Mouse (Mus musculus) lung, adult 2 months (tissue): ENCODE measurements around the gene Dap. TPM values are rescaled to one million over a fixed set of nuclear protein-coding genes. Genes with fewer than 3 reads are reported as not detected.

Source experiments
- DNase-seq: peaks from one replicate; pipeline ENCODE4 v3.0.0; 2022
- H3K4me1 ChIP-seq: fragments of 200-500 bp; 2 replicates; pipeline ENCODE4 v1.6.1; 2011; ENCODE audit warnings: low read length; ENCODE audit not compliant: control insufficient read depth, insufficient read depth
- H3K4me3 ChIP-seq: fragments of 200-500 bp; replicated peaks from 2 replicates; pipeline ENCODE3; 2011; ENCODE audit warnings: low read depth, mild to moderate bottlenecking, control low read depth, low read length; ENCODE audit errors: extremely low read depth
- CTCF ChIP-seq: fragments of 200-500 bp; IDR thresholded peaks from 2 replicates; pipeline ENCODE4 v1.5.1; 2011; ENCODE audit warnings: mild to moderate bottlenecking, low read length, control low read depth; ENCODE audit not compliant: insufficient read depth
- POLR2A ChIP-seq: fragments of 200-500 bp; IDR thresholded peaks from 2 replicates; pipeline ENCODE4 v1.6.1; 2011; ENCODE audit warnings: low read depth, mild to moderate bottlenecking, control low read depth, low read length, borderline replicate concordance; ENCODE audit errors: extremely low read depth
- WGBS: fragments of 180-500 bp; shearing (Covaris S2); methylation state at CpG from one replicate; pipeline ENCODE4 v1.1.7; 2018; 5-methylcytosine and 5-hydroxymethylcytosine counted together
- polyA plus RNA-seq: library from polyadenylated mRNA; depleted of rRNA; stranded (reverse); fragments of >200 nt; gene quantifications from 2 replicates; pipeline ENCODE4 v1.2.3, GENCODE M21; 2012; rRNA removed

The Dap gene
- polyA plus RNA-seq, 1 experiment = 54.3 TPM

DNA sequence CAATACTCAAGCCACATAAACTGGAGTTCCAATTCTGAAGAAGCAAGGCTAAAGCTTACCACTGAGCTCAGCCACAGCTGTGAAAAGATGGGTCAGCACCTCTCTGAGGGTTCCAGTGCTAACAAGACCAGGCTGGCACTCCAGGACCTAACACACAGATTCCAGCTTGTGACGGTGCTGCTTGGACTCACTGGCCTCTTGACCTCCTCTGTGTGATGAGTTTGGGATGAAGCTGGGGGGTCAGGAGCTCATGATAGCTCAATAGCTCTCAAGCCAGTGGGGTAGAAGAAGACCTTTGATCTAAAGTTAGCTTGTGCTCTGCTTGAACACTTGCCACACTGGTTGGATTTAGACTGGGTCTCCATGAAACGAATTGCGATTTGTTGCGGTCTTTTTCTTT, 82.6 kb downstream of the Dap start:
- no peak for DNase-seq
- TF ChIP-seq POLR2A = no peak
- no peak for TF ChIP-seq CTCF
- Histone ChIP-seq H3K4me3 (no peak overlapping the region), H3K4me1 (peaks cover 9% of the 10 kb centered on the region)
- WGBS = 89% methylated on average over 4 of the region's 4 CpGs

DNA sequence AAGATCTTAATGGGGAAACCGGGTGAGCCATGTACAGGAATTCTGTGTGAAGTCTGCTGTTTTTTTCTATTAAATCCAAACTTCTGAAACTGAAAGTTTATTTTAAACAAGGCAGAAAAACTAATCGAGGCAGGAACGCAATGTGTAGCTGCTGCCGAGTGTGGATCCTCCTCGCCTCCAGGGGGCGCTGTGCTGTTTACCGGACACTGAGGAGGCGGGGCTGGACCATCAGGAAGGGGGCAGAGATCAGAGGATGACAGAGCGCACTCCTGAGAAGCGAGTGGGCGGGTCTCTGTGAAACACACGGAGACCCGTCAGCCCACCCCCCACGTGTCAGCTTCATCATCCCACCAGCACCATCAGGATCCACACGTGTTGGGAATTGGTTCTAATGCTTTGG, 85.4 kb downstream of the Dap start:
- no peaks in the 10 kb centered on the region for H3K4me1 ChIP-seq
- no peak overlapping the region for H3K4me3 ChIP-seq
- TF ChIP-seq POLR2A (no peak), CTCF (peak; percentile 40; the same call in 1 of the 2 replicates)
- 69% methylated on average over 15 of the region's 15 CpGs for WGBS
- DNase-seq = no peak

DNA sequence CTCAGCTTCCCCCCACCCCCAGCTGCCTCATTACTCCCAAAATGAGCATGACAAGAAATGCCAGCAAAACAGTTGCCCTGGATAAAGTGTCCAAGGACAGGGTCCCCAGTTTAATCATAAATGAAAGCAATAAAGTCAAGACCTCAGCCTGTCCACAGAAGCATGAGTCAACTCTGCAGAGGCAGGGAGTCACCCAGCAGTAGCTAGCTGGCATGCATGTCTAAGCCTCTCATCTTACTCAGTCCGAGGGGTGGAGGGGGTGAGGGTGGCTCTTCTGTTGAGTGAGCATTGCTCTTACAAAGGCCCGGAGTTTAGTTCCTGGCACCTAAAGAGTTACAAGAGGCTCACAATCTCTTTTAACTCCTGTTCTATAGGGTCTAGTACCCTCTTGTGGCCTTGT, 87.9 kb downstream of the Dap start:
- Histone ChIP-seq H3K4me1 (peaks cover 2% of the 10 kb centered on the region; the same call in 1 of the 2 replicates), H3K4me3 (no peak overlapping the region)
- DNase-seq = no peak
- TF ChIP-seq CTCF = no peak
- TF ChIP-seq POLR2A = no peak
- WGBS = 55% methylated on average over 2 of the region's 2 CpGs

DNA sequence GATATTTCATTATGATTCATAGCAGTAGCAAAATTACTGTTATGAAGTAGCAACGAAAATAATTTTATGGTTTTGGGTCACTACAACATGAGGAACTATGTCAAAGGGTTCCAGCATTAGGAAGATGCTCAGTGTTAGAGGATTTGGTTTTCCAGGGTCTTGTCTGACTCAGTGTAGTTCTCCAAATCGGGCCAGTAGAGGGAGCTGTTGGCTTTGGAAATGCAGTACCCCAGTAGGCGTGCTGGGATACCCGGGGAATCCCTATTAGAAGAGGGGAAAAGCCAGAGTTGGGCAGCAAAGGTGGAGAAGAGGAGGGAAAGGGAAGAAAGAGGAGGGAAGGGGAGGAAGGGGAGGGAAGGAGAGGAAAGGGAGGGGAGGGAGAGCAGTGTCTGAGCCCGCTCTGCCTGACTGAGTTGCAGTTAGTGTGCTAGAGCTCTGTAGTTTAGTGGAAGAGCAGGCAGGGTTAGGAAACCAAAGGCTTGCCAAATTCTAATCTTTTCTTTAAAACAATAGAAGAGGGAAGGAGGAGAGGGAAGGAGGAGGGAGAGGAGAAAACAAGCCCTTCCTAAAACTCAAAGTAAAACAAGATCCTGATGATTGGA, 91.6 kb downstream of the Dap start:
- 8% methylated on average over 5 of the region's 5 CpGs for WGBS
- Histone ChIP-seq H3K4me3 (no peak overlapping the region), H3K4me1 (peaks cover 5% of the 10 kb centered on the region)
- TF ChIP-seq CTCF (peak; percentile 72), POLR2A (no peak)
- DNase-seq = peak; percentile 71

DNA sequence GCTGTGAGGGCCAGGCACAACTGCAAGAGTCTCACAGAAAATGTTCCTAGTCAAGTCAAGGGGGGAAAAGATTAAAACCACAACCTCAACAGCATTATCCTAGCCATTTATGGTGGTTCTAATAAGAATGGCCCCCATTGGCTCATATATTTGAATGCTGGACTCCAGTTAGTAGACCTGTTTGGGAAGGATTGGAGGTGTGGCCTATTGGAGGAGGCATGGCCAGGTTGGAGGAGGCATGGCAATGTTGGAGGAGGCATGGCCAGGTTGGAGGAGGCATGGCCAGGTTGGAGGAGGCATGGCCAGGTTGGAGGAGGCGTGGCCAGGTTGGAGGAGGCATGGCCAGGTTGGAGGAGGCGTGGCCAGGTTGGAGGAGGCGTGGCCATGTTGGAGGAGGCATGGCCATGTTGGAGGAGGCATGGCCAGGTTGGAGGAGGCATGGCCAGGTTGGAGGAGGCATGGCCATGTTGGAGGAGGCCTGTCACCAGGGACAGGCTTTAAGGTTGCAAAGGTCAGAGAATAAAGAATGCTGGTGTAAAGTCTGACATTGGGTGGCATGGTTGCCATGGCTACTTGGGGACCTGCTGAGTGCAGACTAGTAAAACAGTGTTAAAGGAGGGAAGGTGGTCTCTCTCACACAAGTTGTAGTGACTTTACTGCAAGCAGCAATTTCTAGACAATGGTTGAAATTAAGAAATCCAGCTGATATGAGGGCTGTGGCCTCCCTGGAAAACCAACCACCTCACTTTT, 93.1 kb downstream of the Dap start:
- peaks cover 5% of the 10 kb centered on the region for H3K4me1 ChIP-seq
- 82% methylated on average over 3 of the region's 3 CpGs for WGBS
- H3K4me3 ChIP-seq = no peak overlapping the region
- no peak for TF ChIP-seq CTCF
- no peak for TF ChIP-seq POLR2A
- DNase-seq = no peak

DNA sequence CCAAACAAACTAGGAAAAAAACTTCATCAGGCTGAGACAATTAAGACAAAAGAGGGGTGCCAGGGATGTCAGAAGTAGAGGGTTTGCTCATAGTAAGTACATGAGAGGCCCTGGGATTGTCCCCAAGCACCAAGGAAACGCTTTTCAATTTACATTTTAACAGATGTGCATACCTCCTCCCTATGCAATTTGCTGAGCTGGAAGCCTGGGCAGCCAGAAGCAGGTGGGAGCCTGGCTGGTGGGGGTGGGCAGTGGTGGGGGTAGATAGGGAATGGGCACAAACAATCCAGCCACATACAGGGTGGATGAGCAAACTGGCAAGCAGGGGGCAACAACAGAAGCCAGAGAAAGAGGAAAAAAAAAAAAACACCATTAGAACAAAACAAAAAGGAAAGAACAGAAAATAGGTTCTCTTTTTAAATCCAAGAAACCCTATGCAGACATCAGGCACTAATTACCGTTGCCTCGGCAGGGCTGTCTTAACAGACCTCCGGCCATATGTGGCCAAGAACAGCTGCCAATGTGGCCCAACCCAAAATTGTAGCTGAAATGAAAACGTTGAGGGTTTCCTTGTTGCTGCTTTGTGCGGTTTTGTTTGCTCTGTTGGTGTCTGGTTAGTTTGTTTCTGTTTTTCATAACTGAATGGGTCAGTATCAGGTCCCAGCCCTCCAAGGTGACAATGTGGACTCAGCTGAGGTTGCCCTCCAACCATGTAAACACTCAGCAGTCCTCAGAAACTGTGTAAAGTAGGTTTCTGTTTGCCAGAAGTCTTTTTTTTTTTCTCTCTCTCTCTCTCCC, 94.2 kb downstream of the Dap start:
- peaks cover 5% of the 10 kb centered on the region for H3K4me1 ChIP-seq
- no peak overlapping the region for H3K4me3 ChIP-seq
- WGBS = 28% methylated on average over 6 of the region's 6 CpGs
- TF ChIP-seq POLR2A (no peak), CTCF (no peak)
- no peak for DNase-seq

DNA sequence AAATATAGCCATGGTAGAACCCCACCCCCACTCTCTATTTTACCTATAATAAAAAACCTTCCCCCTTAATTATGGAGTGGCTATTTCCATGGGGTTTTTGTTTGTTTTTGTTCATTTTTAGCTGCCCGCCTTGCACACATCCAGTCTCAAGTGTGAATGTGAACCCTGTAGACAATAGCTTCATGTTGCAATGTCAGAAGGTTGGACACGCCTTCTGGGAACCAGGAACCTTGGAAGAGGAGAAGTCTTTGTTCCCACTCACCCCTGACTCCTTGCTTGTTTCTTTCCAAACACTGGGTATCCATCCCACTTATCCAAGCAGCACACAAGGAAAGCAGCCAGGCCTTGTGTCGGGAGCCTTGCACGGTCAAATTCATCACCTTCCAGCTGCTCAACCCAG, 94.9 kb downstream of the Dap start:
- Histone ChIP-seq H3K4me3 (no peak overlapping the region), H3K4me1 (peaks cover 5% of the 10 kb centered on the region)
- no peak for DNase-seq
- no peak for TF ChIP-seq POLR2A
- TF ChIP-seq CTCF = no peak
- 36% methylated on average over 4 of the region's 4 CpGs for WGBS

DNA sequence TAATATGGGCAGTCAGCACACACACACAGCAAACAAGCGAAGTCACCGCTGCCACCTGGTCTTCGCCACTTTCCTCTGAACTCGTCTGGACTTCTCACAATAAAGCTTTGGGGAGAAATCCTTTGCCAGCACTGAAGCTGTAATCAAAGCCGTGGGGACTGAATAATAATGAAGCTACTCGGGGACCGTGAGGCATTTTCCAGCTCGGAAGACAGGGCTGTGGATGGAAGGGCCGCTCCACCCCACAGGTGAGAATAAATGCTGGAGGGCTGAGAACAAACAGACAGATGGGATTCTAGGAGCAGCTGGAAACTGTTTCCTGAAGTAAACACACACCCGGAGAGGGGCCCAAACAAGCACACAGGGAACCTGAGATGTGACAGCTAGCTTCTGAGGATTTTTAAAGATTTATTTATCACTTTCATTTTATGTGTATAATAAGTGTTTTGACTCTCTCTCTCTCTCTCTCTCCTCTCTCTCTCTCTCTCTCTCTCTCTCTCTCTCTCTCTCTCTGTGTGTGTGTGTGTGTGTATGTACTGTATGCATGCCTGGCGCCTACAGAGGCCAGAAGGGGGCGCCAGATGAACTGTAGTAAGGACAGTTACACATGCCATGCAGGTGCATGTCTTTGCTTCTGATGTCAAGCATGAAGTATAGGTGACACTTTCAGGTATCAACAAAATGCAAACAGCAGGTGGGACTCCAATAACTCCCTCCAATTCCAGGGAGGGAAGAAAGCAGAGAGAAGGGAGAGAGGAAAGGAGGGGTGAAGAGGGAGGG, 96.7 kb downstream of the Dap start:
- TF ChIP-seq CTCF (no peak), POLR2A (no peak)
- WGBS = 67% methylated on average over 12 of the region's 12 CpGs
- no peak for DNase-seq
- peaks cover 4% of the 10 kb centered on the region for H3K4me1 ChIP-seq
- H3K4me3 ChIP-seq = no peak overlapping the region

DNA sequence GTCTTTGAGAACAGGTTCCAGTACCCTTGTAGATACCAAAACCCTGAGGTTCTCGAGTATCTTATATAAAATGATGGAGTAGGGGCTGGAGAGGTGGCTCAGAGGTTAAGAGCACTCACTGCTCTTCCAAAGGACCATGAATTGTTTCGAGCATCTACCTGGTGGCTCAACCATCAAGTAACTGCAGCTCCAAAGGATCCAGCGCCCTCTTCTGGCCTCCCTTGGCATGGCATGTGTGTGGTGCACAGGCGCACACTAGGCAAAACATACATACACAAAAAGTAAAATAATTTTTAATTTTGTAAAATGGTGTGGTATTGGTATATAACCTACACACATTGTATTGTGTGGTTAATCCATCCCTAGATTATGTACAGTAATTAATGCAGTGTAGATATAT, 99.6 kb downstream of the Dap start:
- peak; percentile 45 for TF ChIP-seq CTCF
- TF ChIP-seq POLR2A = no peak
- no peak for DNase-seq
- no peak overlapping the region for H3K4me3 ChIP-seq
- WGBS = 79% methylated on average over 4 of the region's 4 CpGs
- H3K4me1 ChIP-seq = peaks cover 3% of the 10 kb centered on the region

Other genes starting within 250 kb of the Dap start
- gene Ankrd33b, start 143.4 kb downstream of the Dap start, polyA plus RNA-seq = 39.4 and 42.2 TPM in 2 replicates
- 2.1 and 2.4 TPM in 2 replicates for gene Ropn1l, start 229.4 kb downstream of the Dap start, polyA plus RNA-seq